Mouse (Mus musculus) ovary, adult 18-20 months (tissue): ENCODE data around the gene Ptpre.
"Not testable (repeated sequence)": the region's sequence is repeated elsewhere in the genome, so short reads cannot be mapped to it uniquely, and the experiment has no call there.

Experiments
- DNase-seq: peaks from one replicate; pipeline ENCODE4 v3.0.0; 2022; ENCODE audit warnings: low spot score, mixed read lengths

Gene Ptpre

GRCm38 (mm10) chr7:135534548-135535189 is 2.6 kb upstream of the Ptpre start:
- DNase-seq = no peak

- no peak for DNase-seq
Observed at GRCm38 (mm10) chr7:135535908-135536307, 1.4 kb upstream of the Ptpre start.

GRCm38 (mm10) chr7:135537948-135538741 is 864 bp downstream of the Ptpre start:
- DNase-seq = peak; percentile 12

- peak; percentile 22 for DNase-seq
Observed at GRCm38 (mm10) chr7:135539429-135539828, 2.1 kb downstream of the Ptpre start.

- DNase-seq = no peak
Observed at GRCm38 (mm10) chr7:135542235-135542634, 5.0 kb downstream of the Ptpre start.

- DNase-seq = no peak
Observed at GRCm38 (mm10) chr7:135543033-135543432, 5.8 kb downstream of the Ptpre start.

GRCm38 (mm10) chr7:135544321-135544720 is 7.0 kb downstream of the Ptpre start:
- DNase-seq = peak; percentile 80

GRCm38 (mm10) chr7:135545957-135546356 is 8.7 kb downstream of the Ptpre start:
- no peak for DNase-seq

GRCm38 (mm10) chr7:135546530-135546929 is 9.2 kb downstream of the Ptpre start:
- DNase-seq = no peak

GRCm38 (mm10) chr7:135548434-135548833 is 11.2 kb downstream of the Ptpre start:
- DNase-seq = no peak

GRCm38 (mm10) chr7:135551547-135551946 is 14.3 kb downstream of the Ptpre start:
- peak; percentile 75 for DNase-seq

- DNase-seq = no peak
Observed at GRCm38 (mm10) chr7:135553550-135553949, 16.3 kb downstream of the Ptpre start.

- no peak for DNase-seq
Observed at GRCm38 (mm10) chr7:135556663-135557402, 19.6 kb downstream of the Ptpre start.

GRCm38 (mm10) chr7:135560280-135560679 is 23.0 kb downstream of the Ptpre start:
- DNase-seq = no peak

GRCm38 (mm10) chr7:135564022-135564421 is 26.7 kb downstream of the Ptpre start:
- DNase-seq = no peak

GRCm38 (mm10) chr7:135566013-135566412 is 28.7 kb downstream of the Ptpre start:
- DNase-seq = no peak

- no peak for DNase-seq
Observed at GRCm38 (mm10) chr7:135567582-135567981, 30.3 kb downstream of the Ptpre start.

GRCm38 (mm10) chr7:135568550-135568949 is 31.3 kb downstream of the Ptpre start:
- DNase-seq = no peak

GRCm38 (mm10) chr7:135571392-135571791 is 34.1 kb downstream of the Ptpre start:
- no peak for DNase-seq

GRCm38 (mm10) chr7:135571951-135572559 is 34.8 kb downstream of the Ptpre start:
- DNase-seq = no peak

GRCm38 (mm10) chr7:135575319-135576069 is 38.2 kb downstream of the Ptpre start:
- DNase-seq = not testable (repeated sequence)

GRCm38 (mm10) chr7:135576329-135576728 is 39.0 kb downstream of the Ptpre start:
- DNase-seq = no peak
